Mouse (Mus musculus) heart, postnatal 0 days (tissue): ENCODE measurements around the gene 4930430F08Rik. TPM values are rescaled to one million over a fixed set of nuclear protein-coding genes. Genes with fewer than 3 reads are reported as not detected.

Experiments used
- ATAC-seq: fragments of 200-750 bp; cut with Nextera tagmentation; 2 replicates; pipeline ENCODE4 v1.8.0; 2017; ENCODE audit warnings: low read depth, moderate number of reproducible peaks, moderate library complexity; ENCODE audit not compliant: insufficient read depth
- DNase-seq: peaks from one replicate; pipeline ENCODE4 v3.0.0-alpha.2; 2016; ENCODE audit warnings: low spot score
- H3K27ac ChIP-seq: fragments of 300-500 bp; sonication (generic); 2 replicates; pipeline ENCODE4 v1.5.1; 2014; ENCODE audit warnings: low read depth, mild to moderate bottlenecking
- H3K27me3 ChIP-seq: fragments of 300-500 bp; sonication (generic); 2 replicates; pipeline ENCODE4 v1.6.1; 2014; ENCODE audit warnings: low read length, mixed read lengths; ENCODE audit not compliant: control insufficient read depth, insufficient read depth
- H3K36me3 ChIP-seq: fragments of 300-500 bp; sonication (generic); replicated peaks from 2 replicates; pipeline ENCODE4 v1.6.1; 2014; ENCODE audit warnings: low read length, mixed read lengths; ENCODE audit not compliant: control insufficient read depth, insufficient read depth
- H3K4me1 ChIP-seq: fragments of 300-500 bp; sonication (generic); 2 replicates; pipeline ENCODE4 v1.6.1; 2014; ENCODE audit warnings: antibody characterized with exemption; ENCODE audit not compliant: control insufficient read depth, insufficient read depth
- H3K4me2 ChIP-seq: fragments of 300-500 bp; sonication (generic); 2 replicates; pipeline ENCODE4 v1.6.1; 2014; ENCODE audit warnings: low read depth, mild to moderate bottlenecking, low read length, moderate library complexity
- H3K4me3 ChIP-seq: fragments of 300-500 bp; sonication (generic); 2 replicates; pipeline ENCODE4 v1.5.1; 2014; ENCODE audit warnings: low read depth, low read length
- H3K9ac ChIP-seq: fragments of 300-500 bp; sonication (generic); replicated peaks from 2 replicates; pipeline ENCODE4 v1.6.1; 2014; ENCODE audit warnings: low read depth, low read length, mixed read lengths
- H3K9me3 ChIP-seq: fragments of 300-500 bp; sonication (generic); replicated peaks from 2 replicates; pipeline ENCODE4 v1.6.1; 2016; ENCODE audit warnings: low read length; ENCODE audit not compliant: control insufficient read depth
- CTCF ChIP-seq: IDR thresholded peaks from 2 replicates; pipeline ENCODE4 v1.5.1; 2016; ENCODE audit warnings: antibody characterized with exemption, control low read depth, low read depth
- EP300 ChIP-seq: IDR thresholded peaks from 2 replicates; pipeline ENCODE4 v1.6.1; 2016; ENCODE audit warnings: antibody characterized with exemption, low read depth
- WGBS: fragments of 180-500 bp; shearing (Covaris S2); extraction: QIAGEN DNeasy Blood & Tissue Kit; methylation state at CpG from one replicate; pipeline ENCODE4 v1.1.7; 2014; 5-methylcytosine and 5-hydroxymethylcytosine counted together
- polyA plus RNA-seq: library from polyadenylated mRNA; unstranded; fragments of >200 nt; fragmentation: Nextera tagmentation; extraction: Ambion mirVana; gene quantifications from 2 replicates; pipeline ENCODE4 v1.2.1, GENCODE M21; 2015
- total RNA-seq: library from RNA; depleted of rRNA; stranded (reverse); fragments of >200 nt; gene quantifications from 2 replicates; pipeline ENCODE4 v1.2.3, GENCODE M21; 2014; ENCODE audit warnings: low replicate concordance; rRNA removed

The 4930430F08Rik gene
- 1.3 and 27.1 TPM in 2 replicates for total RNA-seq
- 5.1 and 5.7 TPM in 2 replicates for polyA plus RNA-seq

DNA sequence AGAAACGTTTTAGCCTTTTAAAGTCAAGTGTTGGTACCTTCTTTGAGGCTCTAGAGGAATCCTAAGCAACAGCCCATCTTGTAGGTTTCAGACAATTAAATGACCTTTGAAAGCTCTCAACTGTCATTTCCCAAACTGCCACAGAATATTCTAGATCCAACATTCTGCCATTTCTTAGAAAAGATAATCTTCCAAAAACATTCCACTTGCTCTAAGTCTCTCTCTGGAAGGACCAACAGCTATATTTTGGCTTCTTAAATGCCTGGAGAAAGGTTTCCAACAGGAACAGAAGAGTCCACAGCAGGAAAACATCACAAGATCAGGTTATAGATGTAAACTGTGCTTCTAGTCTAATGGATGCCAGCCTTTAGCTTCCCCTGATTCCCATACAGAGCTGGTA lies at the start of gene 4930430F08Rik, which contains the start of gene 1700017N19Rik:
TSS of gene 4930430F08Rik (minus strand) at position 101 of the 400 bp plus-strand sequence.
TSS of gene 1700017N19Rik (plus strand) at position 162 of the 400 bp plus-strand sequence.
- H3K27ac ChIP-seq = no peak within 1 kb of the TSS
- TF ChIP-seq EP300 = no peak
- no peak for TF ChIP-seq CTCF
- H3K4me3 ChIP-seq = peak within 1 kb of the TSS; percentile 67
- 70% methylated on average over 1 of the region's 1 CpGs for WGBS
- H3K4me2 ChIP-seq = peak within 1 kb of the TSS; percentile 90
- no peak for DNase-seq
- no peaks in the 10 kb centered on the region for H3K27me3 ChIP-seq
- no peak within 1 kb of the TSS for H3K9ac ChIP-seq
- no peaks in the 10 kb centered on the region for H3K36me3 ChIP-seq
- ATAC-seq = no peak
- no peaks in the 10 kb centered on the region for H3K9me3 ChIP-seq
- peaks cover 5% of the 10 kb centered on the region; the same call in 1 of the 2 replicates for H3K4me1 ChIP-seq

GRCm38 (mm10) chr10:100629762-100630438 lies 39.7 kb upstream of the 4930430F08Rik start:
- no peak for TF ChIP-seq EP300
- TF ChIP-seq CTCF = peak; percentile 69
- ATAC-seq = no peak
- 22% methylated on average over 20 of the region's 20 CpGs for WGBS
- Histone ChIP-seq H3K36me3 (no peaks in the 10 kb centered on the region), H3K27ac (no peak overlapping the region), H3K27me3 (no peaks in the 10 kb centered on the region), H3K9me3 (no peaks in the 10 kb centered on the region), H3K4me1 (no peaks in the 10 kb centered on the region), H3K4me3 (peak overlapping the region; percentile 28), H3K4me2 (peak overlapping the region; percentile 45), H3K9ac (no peak overlapping the region)
- peak; percentile 57 for DNase-seq

- DNase-seq = no peak
- Histone ChIP-seq H3K27ac (no peak overlapping the region), H3K4me3 (no peak overlapping the region), H3K4me2 (no peak overlapping the region), H3K4me1 (no peaks in the 10 kb centered on the region), H3K27me3 (no peaks in the 10 kb centered on the region), H3K9me3 (no peaks in the 10 kb centered on the region), H3K36me3 (no peaks in the 10 kb centered on the region), H3K9ac (no peak overlapping the region)
- WGBS = 62% methylated on average over 3 of the region's 3 CpGs
- TF ChIP-seq CTCF (no peak), EP300 (no peak)
- no peak for ATAC-seq
Observed at GRCm38 (mm10) chr10:100622494-100622893, 32.3 kb upstream of the 4930430F08Rik start.

DNA sequence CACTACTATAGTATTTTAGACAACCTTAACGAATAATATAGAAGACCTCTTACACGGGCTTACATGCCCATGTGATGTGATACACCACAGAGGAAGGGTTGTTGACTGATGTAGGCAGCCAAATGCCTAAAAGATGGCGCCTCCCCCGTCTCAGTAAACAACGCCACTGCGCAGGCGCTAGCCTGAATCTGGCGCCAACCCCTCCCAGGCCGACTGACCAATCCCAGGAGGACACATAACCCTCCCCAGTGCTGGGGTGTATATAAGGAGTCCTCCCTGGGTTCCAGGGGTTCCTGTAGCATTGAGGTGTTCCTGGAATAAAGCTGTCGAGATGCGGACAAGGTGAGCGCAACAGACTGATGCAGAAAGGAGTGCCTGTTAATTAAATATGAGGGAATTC lies 29.8 kb upstream of the 4930430F08Rik start:
- ATAC-seq (no peak), DNase-seq (no peak)
- H3K4me1 ChIP-seq = no peaks in the 10 kb centered on the region
- H3K4me2 ChIP-seq = no peak overlapping the region
- no peak overlapping the region for H3K9ac ChIP-seq
- no peaks in the 10 kb centered on the region for H3K9me3 ChIP-seq
- no peak overlapping the region for H3K4me3 ChIP-seq
- TF ChIP-seq CTCF = no peak
- no peak for TF ChIP-seq EP300
- no peaks in the 10 kb centered on the region for H3K36me3 ChIP-seq
- no peak overlapping the region for H3K27ac ChIP-seq
- WGBS = 85% methylated on average over 12 of the region's 12 CpGs
- H3K27me3 ChIP-seq = no peaks in the 10 kb centered on the region

GRCm38 (mm10) chr10:100619474-100619873 lies 29.3 kb upstream of the 4930430F08Rik start:
- TF ChIP-seq EP300 = no peak
- TF ChIP-seq CTCF = no peak
- ATAC-seq (no peak), DNase-seq (no peak)
- no peak overlapping the region for H3K27ac ChIP-seq
- no peaks in the 10 kb centered on the region for H3K36me3 ChIP-seq
- no peaks in the 10 kb centered on the region for H3K9me3 ChIP-seq
- no peak overlapping the region for H3K4me2 ChIP-seq
- H3K4me1 ChIP-seq = no peaks in the 10 kb centered on the region
- no peak overlapping the region for H3K9ac ChIP-seq
- no peak overlapping the region for H3K4me3 ChIP-seq
- no peaks in the 10 kb centered on the region for H3K27me3 ChIP-seq
- 78% methylated on average over 7 of the region's 7 CpGs for WGBS
